Mouse (Mus musculus) heart, adult 2 months (tissue): ENCODE measurements around the gene Ppard. TPM values are rescaled to one million over a fixed set of nuclear protein-coding genes. Genes with fewer than 3 reads are reported as not detected.
A peak's percentile ranks its signal among the peaks of the same experiment; 100 is the strongest.

Source experiments
- DNase-seq, 2 experiments: peaks; one replicate each; pipeline ENCODE4 v3.0.0; 2021
- H3K27ac ChIP-seq: fragments of 200-600 bp; 2 replicates; pipeline ENCODE4 v1.8.1; 2022
- H3K27me3 ChIP-seq: fragments of 200-500 bp; 2 replicates; pipeline ENCODE4 v1.6.1; 2012; ENCODE audit warnings: mild to moderate bottlenecking, low read length, inconsistent platforms, mixed read lengths; ENCODE audit not compliant: control insufficient read depth, insufficient read depth
- H3K36me3 ChIP-seq: fragments of 200-500 bp; 2 replicates; pipeline ENCODE4 v1.6.1; 2012; ENCODE audit warnings: low read length, inconsistent platforms; ENCODE audit not compliant: control insufficient read depth, insufficient read depth
- H3K4me1 ChIP-seq: fragments of 200-500 bp; 2 replicates; pipeline ENCODE4 v1.6.1; 2011; ENCODE audit warnings: low read length; ENCODE audit not compliant: control insufficient read depth, insufficient read depth
- H3K4me3 ChIP-seq: fragments of 200-600 bp; 2 replicates; pipeline ENCODE4 v1.8.1; 2022
- H3K79me2 ChIP-seq: fragments of 200-500 bp; replicated peaks from 2 replicates; pipeline ENCODE4 v1.6.1; 2012; ENCODE audit warnings: mild to moderate bottlenecking, inconsistent platforms, low read length, moderate library complexity, mixed read lengths; ENCODE audit not compliant: control insufficient read depth, insufficient read depth
- H3K9ac ChIP-seq: fragments of 200-500 bp; 2 replicates; pipeline ENCODE4 v1.6.1; 2012; ENCODE audit warnings: low read depth, mild to moderate bottlenecking, control low read depth, inconsistent platforms, low read length, mixed read lengths
- CTCF ChIP-seq: fragments of 200-600 bp; IDR thresholded peaks from 2 replicates; pipeline ENCODE4 v1.8.1; 2022; ENCODE audit warnings: antibody characterized with exemption, mild to moderate bottlenecking, moderate library complexity
- EP300 ChIP-seq: fragments of 200-500 bp; IDR thresholded peaks from 2 replicates; pipeline ENCODE4 v1.6.1; 2011; ENCODE audit warnings: low read depth, low read length, control low read depth; ENCODE audit not compliant: insufficient read depth
- POLR2A ChIP-seq: fragments of 200-500 bp; IDR thresholded peaks from 2 replicates; pipeline ENCODE4 v1.6.1; 2011; ENCODE audit warnings: mild to moderate bottlenecking, low read depth, low read length, control low read depth; ENCODE audit not compliant: insufficient read depth
- WGBS: fragments of 180-500 bp; shearing (Covaris S2); methylation state at CpG from one replicate; pipeline ENCODE4 v1.1.7; 2018; 5-methylcytosine and 5-hydroxymethylcytosine counted together
- intact Hi-C: fragments of 180-260 bp; cut with DNase I; formaldehyde crosslinking; loops from one replicate; pipeline ENCODE4 v1.15.1; 2025
- long read RNA-seq: library from polyadenylated mRNA; stranded (forward); transcript quantifications from one replicate; pipeline ENCODE4 v2.0.0, GENCODE M21; 2021
- polyA plus RNA-seq: library from polyadenylated mRNA; depleted of rRNA; stranded (reverse); fragments of >200 nt; gene quantifications from 2 replicates; pipeline ENCODE4 v1.2.3, GENCODE M21; 2012; rRNA removed
- total RNA-seq, 2 experiments: library from RNA; stranded (reverse); gene quantifications; 2 replicates each; pipeline ENCODE4 v1.2.3; 2021

Gene Ppard
- total RNA-seq = 10 to 100 TPM; 31.5 to 35.9 TPM
- polyA plus RNA-seq = 31.2 and 33.0 TPM in 2 replicates
- long read RNA-seq, partial matches to known transcripts = 0 of 5 reads
- long read RNA-seq, other reads (novel, unspliced or antisense) = 4 of 5 reads

- no peaks in the 10 kb centered on the region for H3K36me3 ChIP-seq
- H3K9ac ChIP-seq = peak within 1 kb of the TSS; percentile 97
- TF ChIP-seq CTCF (peak; percentile 81), EP300 (peak; percentile 91), POLR2A (peak; percentile 83)
- H3K4me1 ChIP-seq = peaks cover 20% of the 10 kb centered on the region
- no peaks in the 10 kb centered on the region; the same call in none of the 2 replicates for H3K79me2 ChIP-seq
- DNase-seq = peak; percentile 97 to 98
- intact Hi-C loops = loop anchor here (1.0 kb wide), 1 partner anchor 76 kb away; no protein-coding TSS in a partner anchor
- H3K4me3 ChIP-seq = peak within 1 kb of the TSS; percentile 87
- peak within 1 kb of the TSS; percentile 94 for H3K27ac ChIP-seq
- no peaks in the 10 kb centered on the region for H3K27me3 ChIP-seq
- under 1% methylated on average over 55 of the region's 57 CpGs for WGBS
Observed at GRCm38 (mm10) chr17:28232475-28233060, at the start of gene Ppard. TSS of gene Ppard (plus strand) at chr17:28232700.

GRCm38 (mm10) chr17:28184971-28185638, 47.4 kb upstream of the Ppard start:
- intact Hi-C loops = no loop called here
- no peaks in the 10 kb centered on the region for H3K27me3 ChIP-seq
- no peaks in the 10 kb centered on the region for H3K79me2 ChIP-seq
- H3K9ac ChIP-seq = no peak overlapping the region
- no peak overlapping the region for H3K4me3 ChIP-seq
- H3K4me1 ChIP-seq = peaks cover 3% of the 10 kb centered on the region
- 72% methylated on average over 7 of the region's 7 CpGs for WGBS
- no peak for DNase-seq
- H3K36me3 ChIP-seq = no peaks in the 10 kb centered on the region
- TF ChIP-seq POLR2A (no peak), CTCF (no peak), EP300 (no peak)
- H3K27ac ChIP-seq = no peak overlapping the region

- intact Hi-C loops = no loop called here
- TF ChIP-seq CTCF (no peak), EP300 (no peak), POLR2A (no peak)
Observed at GRCm38 (mm10) chr17:28188313-28188712, 44.2 kb upstream of the Ppard start.

GRCm38 (mm10) chr17:28192754-28193153, 39.7 kb upstream of the Ppard start:
- no peak overlapping the region for H3K27ac ChIP-seq
- H3K36me3 ChIP-seq = no peaks in the 10 kb centered on the region
- WGBS = 36% methylated on average over 1 of the region's 1 CpGs

More at GRCm38 (mm10) chr17:28188313-28188712, 44.2 kb upstream of the Ppard start:
- no peaks in the 10 kb centered on the region for H3K79me2 ChIP-seq
- H3K4me1 ChIP-seq = no peaks in the 10 kb centered on the region
- WGBS = 89% methylated on average over 5 of the region's 5 CpGs
- H3K36me3 ChIP-seq = no peaks in the 10 kb centered on the region
- H3K27ac ChIP-seq = no peak overlapping the region
- H3K4me3 ChIP-seq = no peak overlapping the region
- no peak overlapping the region for H3K9ac ChIP-seq
- no peaks in the 10 kb centered on the region for H3K27me3 ChIP-seq
- DNase-seq = no peak

GRCm38 (mm10) chr17:28193559-28193958, 38.9 kb upstream of the Ppard start:
- no peak overlapping the region for H3K4me3 ChIP-seq
- no peaks in the 10 kb centered on the region for H3K36me3 ChIP-seq
- no peaks in the 10 kb centered on the region for H3K4me1 ChIP-seq
- intact Hi-C loops = no loop called here
- 75% methylated on average over 3 of the region's 3 CpGs for WGBS
- TF ChIP-seq POLR2A (no peak), EP300 (no peak)
- no peaks in the 10 kb centered on the region for H3K79me2 ChIP-seq
- H3K27me3 ChIP-seq = no peaks in the 10 kb centered on the region
- DNase-seq = no peak
- H3K27ac ChIP-seq = no peak overlapping the region
- H3K9ac ChIP-seq = no peak overlapping the region

More at GRCm38 (mm10) chr17:28192754-28193153, 39.7 kb upstream of the Ppard start:
- Histone ChIP-seq H3K79me2 (no peaks in the 10 kb centered on the region), H3K4me3 (no peak overlapping the region), H3K27me3 (no peaks in the 10 kb centered on the region), H3K4me1 (no peaks in the 10 kb centered on the region), H3K9ac (no peak overlapping the region)
- TF ChIP-seq EP300 = no peak
- TF ChIP-seq CTCF = no peak
- TF ChIP-seq POLR2A = no peak
- intact Hi-C loops = no loop called here
- no peak for DNase-seq

- no peak for TF ChIP-seq POLR2A
- TF ChIP-seq CTCF = no peak
- TF ChIP-seq EP300 = no peak
- Histone ChIP-seq H3K4me1 (no peaks in the 10 kb centered on the region), H3K27me3 (no peaks in the 10 kb centered on the region), H3K36me3 (no peaks in the 10 kb centered on the region), H3K9ac (no peak overlapping the region), H3K27ac (no peak overlapping the region), H3K79me2 (no peaks in the 10 kb centered on the region), H3K4me3 (no peak overlapping the region)
- intact Hi-C loops = no loop called here
- no peak for DNase-seq
- 95% methylated on average over 10 of the region's 10 CpGs for WGBS
Observed at GRCm38 (mm10) chr17:28195033-28195432, 37.5 kb upstream of the Ppard start.
